Mouse (Mus musculus) bone marrow, adult 2 months (tissue): ENCODE results near the gene Egr4.

Experiments used
- CTCF ChIP-seq: fragments of 200-500 bp; IDR thresholded peaks from 2 replicates; pipeline ENCODE4 v1.5.1; 2011; ENCODE audit warnings: low read length, control low read depth; ENCODE audit not compliant: control insufficient read depth, insufficient read depth
- POLR2A ChIP-seq: fragments of 200-500 bp; IDR thresholded peaks from 2 replicates; pipeline ENCODE4 v1.6.1; 2011; ENCODE audit warnings: low read depth, mild to moderate bottlenecking, control low read depth, low read length, borderline replicate concordance; ENCODE audit not compliant: control insufficient read depth

- TF ChIP-seq CTCF (no peak), POLR2A (no peak)
Observed at GRCm38 (mm10) chr6:85483843-85484721, 29.3 kb downstream of the Egr4 start.
